Mouse (Mus musculus) intestine, embryonic 15.5 days (tissue): Measurements from ENCODE around the gene Zfp444. TPM values are rescaled to one million over a fixed set of nuclear protein-coding genes. Genes with fewer than 3 reads are reported as not detected.
"Not testable (repeated sequence)": the region's sequence is repeated elsewhere in the genome, so short reads cannot be mapped to it uniquely, and the experiment has no call there.

ENCODE experiments used
- ATAC-seq: fragments of 200-750 bp; cut with Nextera tagmentation; 2 replicates; pipeline ENCODE4 v1.8.0; 2017; ENCODE audit warnings: moderate TSS enrichment, moderate library complexity
- H3K27ac ChIP-seq: fragments of 300-500 bp; sonication (generic); 2 replicates; pipeline ENCODE4 v1.5.1; 2015; ENCODE audit warnings: mild to moderate bottlenecking, inconsistent platforms
- H3K27me3 ChIP-seq: fragments of 300-500 bp; sonication (generic); replicated peaks from 2 replicates; pipeline ENCODE4 v1.6.1; 2015; ENCODE audit warnings: inconsistent platforms
- H3K36me3 ChIP-seq: fragments of 300-500 bp; sonication (generic); 2 replicates; pipeline ENCODE4 v1.6.1; 2015; ENCODE audit warnings: inconsistent platforms
- H3K4me1 ChIP-seq: fragments of 300-500 bp; sonication (generic); replicated peaks from 2 replicates; pipeline ENCODE4 v1.6.1; 2015; ENCODE audit warnings: inconsistent platforms
- H3K4me2 ChIP-seq: fragments of 300-500 bp; sonication (generic); replicated peaks from 2 replicates; pipeline ENCODE4 v1.6.1; 2015; ENCODE audit warnings: mild to moderate bottlenecking, inconsistent platforms
- H3K4me3 ChIP-seq: fragments of 300-500 bp; sonication (generic); replicated peaks from 2 replicates; pipeline ENCODE4 v1.5.1; 2015; ENCODE audit warnings: inconsistent platforms
- H3K9ac ChIP-seq: fragments of 300-500 bp; sonication (generic); 2 replicates; pipeline ENCODE4 v1.6.1; 2015; ENCODE audit warnings: inconsistent platforms
- H3K9me3 ChIP-seq: fragments of 300-500 bp; sonication (generic); 2 replicates; pipeline ENCODE4 v1.6.1; 2016; ENCODE audit warnings: inconsistent platforms
- WGBS: fragments of 180-500 bp; shearing (Covaris S2); methylation state at CpG from one replicate; pipeline ENCODE4 v1.1.7; 2015; 5-methylcytosine and 5-hydroxymethylcytosine counted together
- polyA plus RNA-seq: library from polyadenylated mRNA; unstranded; fragments of >200 nt; fragmentation: Nextera tagmentation; extraction: Ambion mirVana; gene quantifications from 2 replicates; pipeline ENCODE4 v1.2.1, GENCODE M21; 2015

Gene Zfp444
- polyA plus RNA-seq, 1 experiment from 2014 or later: 43.4 TPM

GRCm38 (mm10) chr7:6186176-6186575 is 14.2 kb downstream of the Zfp444 start:
- Histone ChIP-seq H3K9me3 (no peaks in the 10 kb centered on the region), H3K4me2 (no peak overlapping the region), H3K36me3 (peaks cover 41% of the 10 kb centered on the region), H3K27me3 (no peaks in the 10 kb centered on the region), H3K27ac (no peak overlapping the region), H3K9ac (no peak overlapping the region), H3K4me3 (no peak overlapping the region), H3K4me1 (no peaks in the 10 kb centered on the region)
- 95% methylated on average over 2 of the region's 2 CpGs for WGBS
- ATAC-seq: no peak

GRCm38 (mm10) chr7:6186756-6187155 is 14.7 kb downstream of the Zfp444 start:
- Histone ChIP-seq H3K27ac (no peak overlapping the region), H3K4me3 (no peak overlapping the region), H3K9me3 (no peaks in the 10 kb centered on the region), H3K4me2 (no peak overlapping the region), H3K4me1 (no peaks in the 10 kb centered on the region), H3K9ac (no peak overlapping the region), H3K27me3 (no peaks in the 10 kb centered on the region), H3K36me3 (peaks cover 41% of the 10 kb centered on the region)
- WGBS: 90% methylated on average over 2 of the region's 2 CpGs
- no peak for ATAC-seq

- H3K4me1 ChIP-seq: no peaks in the 10 kb centered on the region
- no peak overlapping the region for H3K27ac ChIP-seq
- H3K9ac ChIP-seq: no peak overlapping the region
- WGBS: 44% methylated on average over 45 of the region's 45 CpGs
- peak; percentile 26; the same call in 1 of the 2 replicates for ATAC-seq
- no peak overlapping the region for H3K4me3 ChIP-seq
- H3K4me2 ChIP-seq: no peak overlapping the region
- H3K27me3 ChIP-seq: no peaks in the 10 kb centered on the region
- no peaks in the 10 kb centered on the region for H3K9me3 ChIP-seq
- H3K36me3 ChIP-seq: peaks cover 35% of the 10 kb centered on the region
These were observed 17.5 kb downstream of the Zfp444 start for GRCm38 (mm10) chr7:6189542-6189941.

- ATAC-seq: peak; percentile 13; the same call in 1 of the 2 replicates
- WGBS: 46% methylated on average over 3 of the region's 3 CpGs
- H3K4me2 ChIP-seq: no peak overlapping the region
- H3K27ac ChIP-seq: no peak overlapping the region
- H3K4me1 ChIP-seq: no peaks in the 10 kb centered on the region
- no peaks in the 10 kb centered on the region for H3K9me3 ChIP-seq
- H3K4me3 ChIP-seq: no peak overlapping the region
- peaks cover 25% of the 10 kb centered on the region for H3K36me3 ChIP-seq
- H3K27me3 ChIP-seq: no peaks in the 10 kb centered on the region
- no peak overlapping the region for H3K9ac ChIP-seq
These were observed 19.4 kb downstream of the Zfp444 start for GRCm38 (mm10) chr7:6191376-6191775.

- 18% methylated on average over 5 of the region's 5 CpGs for WGBS
- no peak overlapping the region for H3K4me3 ChIP-seq
- H3K36me3 ChIP-seq: peaks cover 10% of the 10 kb centered on the region
- peak; percentile 66 for ATAC-seq
- no peak overlapping the region for H3K9ac ChIP-seq
- H3K27ac ChIP-seq: no peak overlapping the region
- H3K27me3 ChIP-seq: no peaks in the 10 kb centered on the region
- no peak overlapping the region for H3K4me2 ChIP-seq
- no peaks in the 10 kb centered on the region for H3K4me1 ChIP-seq
- H3K9me3 ChIP-seq: no peaks in the 10 kb centered on the region
These were observed 22.1 kb downstream of the Zfp444 start for GRCm38 (mm10) chr7:6194129-6194528.

- ATAC-seq: no peak
- H3K4me1 ChIP-seq: no peaks in the 10 kb centered on the region
These were observed 23.8 kb downstream of the Zfp444 start for GRCm38 (mm10) chr7:6195777-6196176.

GRCm38 (mm10) chr7:6196790-6197189 is 24.8 kb downstream of the Zfp444 start, which contains the start of gene Galp:
Galp (plus strand) TSS chr7:6197090.
- Histone ChIP-seq H3K36me3 (no peaks in the 10 kb centered on the region), H3K4me1 (no peaks in the 10 kb centered on the region), H3K4me3 (no peak within 1 kb of the TSS), H3K9me3 (no peaks in the 10 kb centered on the region), H3K27ac (no peak within 1 kb of the TSS), H3K9ac (no peak within 1 kb of the TSS), H3K27me3 (no peaks in the 10 kb centered on the region), H3K4me2 (no peak within 1 kb of the TSS)
- ATAC-seq: no peak
- WGBS: 54% methylated on average over 3 of the region's 3 CpGs

More at GRCm38 (mm10) chr7:6195777-6196176, 23.8 kb downstream of the Zfp444 start:
- Histone ChIP-seq H3K9ac (no peak overlapping the region), H3K4me2 (no peak overlapping the region), H3K4me3 (no peak overlapping the region), H3K9me3 (no peaks in the 10 kb centered on the region), H3K27me3 (no peaks in the 10 kb centered on the region), H3K27ac (no peak overlapping the region), H3K36me3 (no peaks in the 10 kb centered on the region)
- whole genome bisulfite sequencing: 52% methylated on average over 2 of the region's 2 CpGs

GRCm38 (mm10) chr7:6204200-6204599 is 32.2 kb downstream of the Zfp444 start:
- no peak overlapping the region for H3K4me2 ChIP-seq
- H3K27ac ChIP-seq: no peak overlapping the region
- H3K9ac ChIP-seq: no peak overlapping the region
- WGBS: 71% methylated on average over 3 of the region's 3 CpGs
- H3K4me1 ChIP-seq: no peaks in the 10 kb centered on the region
- no peaks in the 10 kb centered on the region for H3K27me3 ChIP-seq
- no peaks in the 10 kb centered on the region for H3K9me3 ChIP-seq
- no peak overlapping the region for H3K4me3 ChIP-seq
- no peak for ATAC-seq
- no peaks in the 10 kb centered on the region for H3K36me3 ChIP-seq

GRCm38 (mm10) chr7:6213144-6213543 is 41.1 kb downstream of the Zfp444 start:
- Histone ChIP-seq H3K4me2 (no peak overlapping the region), H3K9ac (no peak overlapping the region), H3K27me3 (no peaks in the 10 kb centered on the region), H3K4me3 (no peak overlapping the region), H3K4me1 (no peaks in the 10 kb centered on the region), H3K36me3 (no peaks in the 10 kb centered on the region), H3K27ac (no peak overlapping the region), H3K9me3 (no peaks in the 10 kb centered on the region)
- ATAC-seq: no peak
- 44% methylated on average over 5 of the region's 5 CpGs for WGBS

GRCm38 (mm10) chr7:6214691-6215090 is 42.7 kb downstream of the Zfp444 start:
- not testable (repeated sequence) for H3K4me2 ChIP-seq, H3K9ac ChIP-seq, H3K36me3 ChIP-seq, H3K27ac ChIP-seq, ATAC-seq, H3K4me1 ChIP-seq, H3K27me3 ChIP-seq, H3K4me3 ChIP-seq, H3K9me3 ChIP-seq
- 87% methylated on average over 4 of the region's 4 CpGs for WGBS

GRCm38 (mm10) chr7:6220147-6220546 is 48.1 kb downstream of the Zfp444 start:
- Histone ChIP-seq H3K9me3 (no peaks in the 10 kb centered on the region), H3K27me3 (no peaks in the 10 kb centered on the region), H3K4me3 (no peak overlapping the region), H3K4me2 (no peak overlapping the region), H3K9ac (no peak overlapping the region), H3K27ac (no peak overlapping the region), H3K4me1 (no peaks in the 10 kb centered on the region), H3K36me3 (no peaks in the 10 kb centered on the region)
- WGBS: 46% methylated on average over 3 of the region's 3 CpGs
- ATAC-seq: no peak

- no peak for ATAC-seq
- H3K27me3 ChIP-seq: no peaks in the 10 kb centered on the region
- no peak within 1 kb of the TSS for H3K27ac ChIP-seq
- H3K4me3 ChIP-seq: no peak within 1 kb of the TSS
- H3K4me1 ChIP-seq: no peaks in the 10 kb centered on the region
- no peak within 1 kb of the TSS for H3K4me2 ChIP-seq
- no peaks in the 10 kb centered on the region for H3K36me3 ChIP-seq
- WGBS: 93% methylated on average over 12 of the region's 12 CpGs
- H3K9me3 ChIP-seq: no peaks in the 10 kb centered on the region
- H3K9ac ChIP-seq: no peak within 1 kb of the TSS
These were observed 50.0 kb downstream of the Zfp444 start, which contains the start of gene Zscan5b for GRCm38 (mm10) chr7:6221978-6222377. Zscan5b (plus strand) TSS chr7:6222278.

GRCm38 (mm10) chr7:6228491-6228890 is 56.5 kb downstream of the Zfp444 start:
- not testable (repeated sequence) for H3K27me3 ChIP-seq, H3K36me3 ChIP-seq, H3K9ac ChIP-seq, H3K27ac ChIP-seq, H3K4me2 ChIP-seq, H3K4me1 ChIP-seq, H3K4me3 ChIP-seq, H3K9me3 ChIP-seq, ATAC-seq
- 55% methylated on average over 8 of the region's 8 CpGs for WGBS
